Mouse (Mus musculus) heart, postnatal 0 days (tissue): ENCODE measurements around the gene Eif4g3.

Experiments used
- CTCF ChIP-seq: IDR thresholded peaks from 2 replicates; pipeline ENCODE4 v1.5.1; 2016; ENCODE audit warnings: antibody characterized with exemption, control low read depth, low read depth
- EP300 ChIP-seq: IDR thresholded peaks from 2 replicates; pipeline ENCODE4 v1.6.1; 2016; ENCODE audit warnings: antibody characterized with exemption, low read depth

DNA sequence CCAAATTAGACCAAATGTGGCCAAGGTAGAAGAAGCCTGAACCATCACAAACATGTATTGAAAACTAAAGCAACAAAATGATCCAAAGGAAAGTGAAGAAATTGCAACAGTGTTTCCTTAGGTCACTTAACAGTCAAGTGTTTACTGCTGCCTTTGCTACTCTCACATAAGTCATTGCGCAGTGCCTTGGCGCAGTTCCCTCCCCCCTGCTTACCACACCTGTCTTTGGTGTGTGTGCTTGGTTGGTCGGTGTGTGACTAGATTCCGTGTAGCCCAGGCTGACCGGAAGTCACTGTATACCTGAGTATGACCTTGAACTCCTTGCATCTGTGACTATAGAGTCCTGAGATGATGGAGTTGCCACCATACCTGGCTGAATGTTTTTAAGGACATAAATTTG lies 186.6 kb downstream of the Eif4g3 start:
- TF ChIP-seq EP300 (no peak), CTCF (no peak)
